Comparison of ENCODE assay signal across 1 mouse cellular context in genomic region chr17:33826850-33827249, GRCm38 (mm10).
TF ChIP-seq lines count a peak whose summit lies in the region.

No protein-coding gene starts in this region.

TF ChIP-seq in MEL, 35 proteins besides CTCF, POLR2A, EP300 and RAD21:
- TF ChIP-seq ZC3H11A (IDR thresholded peaks at IDR 0.05; ENCODE audit: low read depth, low read length) (peak; percentile 61), TCF12 (IDR thresholded peaks at IDR 0.05; ENCODE audit: low read depth, low read length) (no peak), HCFC1 (IDR thresholded peaks at IDR 0.05; ENCODE audit: low read depth, low read length) (0 out of 2 replicates have a peak, but pooled peaks have one; percentile 39), ZKSCAN1 (IDR thresholded peaks at IDR 0.05; ENCODE audit: low read depth, low read length) (no peak), SMC3 (IDR thresholded peaks at IDR 0.05; ENCODE audit: low read depth, low read length) (peak; percentile 68), SIN3A (IDR thresholded peaks at IDR 0.05; ENCODE audit: low read length) (peak; percentile 19; the same call in 1 of the 2 replicates), GATA1 (IDR thresholded peaks at IDR 0.05; ENCODE audit: low read depth, low read length) (0 out of 2 replicates have a peak, but pooled peaks have one; percentile 2)
